Comparison of ENCODE assay signal across 32 mouse cellular contexts in the genomic region with DNA sequence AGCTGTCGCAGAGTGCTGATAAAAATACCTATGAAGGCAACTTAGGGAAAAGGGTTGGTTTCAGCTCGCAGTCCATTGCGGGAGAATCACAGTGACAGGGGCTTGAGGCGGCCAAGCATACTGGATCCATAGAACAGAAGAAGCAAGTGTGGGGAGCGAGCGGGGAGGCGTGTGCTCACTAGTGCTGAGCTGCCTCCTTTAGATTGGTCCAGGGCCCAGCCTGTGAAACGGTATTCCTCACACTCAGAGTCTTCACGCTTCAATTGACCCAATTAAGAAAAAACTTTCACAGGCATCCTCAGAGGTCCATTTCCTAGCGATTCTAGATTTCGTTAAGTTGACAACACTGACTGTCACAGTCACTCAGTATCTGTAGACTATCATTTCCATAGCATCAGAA. TPM values are rescaled to one million over a fixed set of nuclear protein-coding genes. Genes with fewer than 3 reads are reported as not detected.
DNase-seq lines count a peak whose midpoint lies in the region; ATAC-seq and TF ChIP-seq lines count a peak whose summit lies in the region.
"Had no signal": no experiment of that assay in that cellular context is flagged by ENCODE, and none has a peak within 500 bp of the region (broad histone marks: within the 10 kb centered on the region; RNA-seq: fewer than 3 reads in every experiment).

No protein-coding gene starts in this region.

- H3K27ac ChIP-seq in hindbrain, embryonic 16.5 days (ENCODE audit: low read depth, low read length), result no peak overlapping the region
- H3K27ac ChIP-seq in hindbrain, embryonic 12.5 days, result no peak overlapping the region
- H3K27ac ChIP-seq in midbrain, postnatal 0 days (ENCODE audit: low read depth, low read length), result no peak overlapping the region
- no peak overlapping the region for H3K27ac ChIP-seq in midbrain, embryonic 14.5 days (replicated peaks; ENCODE audit: low read depth, low read length)
- H3K27ac ChIP-seq: embryonic facial prominence, embryonic 15.5 days; forebrain, embryonic 12.5 days; limb, embryonic 15.5 days; liver, embryonic 13.5 days; macrophage; midbrain, embryonic 13.5 days had no signal

- no peak for TF ChIP-seq CTCF in midbrain, postnatal 0 days (IDR thresholded peaks at IDR 0.05)
- no peak for TF ChIP-seq CTCF in brain, embryonic 14.5 days (IDR thresholded peaks at IDR 0.05; ENCODE audit: borderline replicate concordance, extremely low read depth, insufficient read depth, insufficient read length)

- H3K4me1 ChIP-seq in hindbrain, embryonic 16.5 days (ENCODE audit: control insufficient read depth, insufficient read depth, low read depth, low read length), result peaks cover 21% of the 10 kb centered on the region
- peaks cover 47% of the 10 kb centered on the region for H3K4me1 ChIP-seq in hindbrain, embryonic 12.5 days
- 0 out of 2 replicates have a peak, but pooled peaks cover 3% of the 10 kb centered on the region for H3K4me1 ChIP-seq in midbrain, postnatal 0 days (ENCODE audit: insufficient read depth, low read length)
- H3K4me1 ChIP-seq in midbrain, embryonic 14.5 days (ENCODE audit: control insufficient read depth, insufficient read depth, low read length), result peaks cover 26% of the 10 kb centered on the region

- ATAC-seq in hindbrain, embryonic 16.5 days, result peak; percentile 24; the same call in 1 of the 2 replicates
- no peak for ATAC-seq in hindbrain, embryonic 12.5 days (ENCODE audit: low FRiP score)
- no peak for ATAC-seq in midbrain, postnatal 0 days (ENCODE audit: low FRiP score)
- ATAC-seq in midbrain, embryonic 14.5 days (ENCODE audit: low FRiP score, low TSS enrichment), result no peak
- ATAC-seq: midbrain, embryonic 13.5 days had no signal

- H3K9ac ChIP-seq in hindbrain, embryonic 16.5 days (ENCODE audit: low read depth, low read length), result no peak overlapping the region
- no peak overlapping the region for H3K9ac ChIP-seq in hindbrain, embryonic 12.5 days
- H3K9ac ChIP-seq in midbrain, postnatal 0 days (replicated peaks; ENCODE audit: low read length, poor library complexity, severe bottlenecking), result no peak overlapping the region
- H3K9ac ChIP-seq in midbrain, embryonic 14.5 days (replicated peaks; ENCODE audit: low read length), result no peak overlapping the region
- H3K9ac ChIP-seq: embryonic facial prominence, embryonic 15.5 days; forebrain, embryonic 12.5 days; limb, embryonic 15.5 days; liver, embryonic 13.5 days; midbrain, embryonic 13.5 days had no signal

- 37% methylated on average over 11 of the region's 11 CpGs for WGBS in hindbrain, embryonic 16.5 days
- WGBS in hindbrain, embryonic 12.5 days, result 31% methylated on average over 11 of the region's 11 CpGs
- WGBS in midbrain, postnatal 0 days, result 41% methylated on average over 11 of the region's 11 CpGs
- WGBS in midbrain, embryonic 14.5 days, result 30% methylated on average over 11 of the region's 11 CpGs

- H3K27me3 ChIP-seq in hindbrain, embryonic 16.5 days (replicated peaks; ENCODE audit: control insufficient read depth, insufficient read depth, low read length), result peaks cover 22% of the 10 kb centered on the region
- peaks cover 42% of the 10 kb centered on the region for H3K27me3 ChIP-seq in hindbrain, embryonic 12.5 days
- peaks cover 34% of the 10 kb centered on the region for H3K27me3 ChIP-seq in midbrain, postnatal 0 days (ENCODE audit: insufficient read depth, low read length)
- peaks cover 46% of the 10 kb centered on the region for H3K27me3 ChIP-seq in midbrain, embryonic 14.5 days (ENCODE audit: control insufficient read depth, insufficient read depth, low read length)

- TF ChIP-seq POLR2A in brain, embryonic 14.5 days (IDR thresholded peaks at IDR 0.05; ENCODE audit: borderline replicate concordance, extremely low read depth, insufficient read depth, insufficient read length, poor library complexity, severe bottlenecking), result no peak

- no peak overlapping the region for H3K4me3 ChIP-seq in hindbrain, embryonic 16.5 days (ENCODE audit: low read length)
- no peak overlapping the region for H3K4me3 ChIP-seq in hindbrain, embryonic 12.5 days
- H3K4me3 ChIP-seq in midbrain, postnatal 0 days (ENCODE audit: low read depth, low read length), result no peak overlapping the region
- H3K4me3 ChIP-seq in midbrain, embryonic 14.5 days (replicated peaks; ENCODE audit: low read depth, low read length), result no peak overlapping the region

- H3K36me3 ChIP-seq in hindbrain, embryonic 16.5 days (ENCODE audit: control insufficient read depth, insufficient read depth, low read length), result no peaks in the 10 kb centered on the region
- H3K36me3 ChIP-seq in hindbrain, embryonic 12.5 days, result no peaks in the 10 kb centered on the region
- H3K36me3 ChIP-seq in midbrain, postnatal 0 days (ENCODE audit: insufficient read depth, low read length), result no peaks in the 10 kb centered on the region
- no peaks in the 10 kb centered on the region for H3K36me3 ChIP-seq in midbrain, embryonic 14.5 days (ENCODE audit: control insufficient read depth, insufficient read depth, low read length)
- H3K36me3 ChIP-seq: embryonic facial prominence, embryonic 15.5 days; forebrain, embryonic 12.5 days; heart, embryonic 13.5 days; hindbrain, embryonic 10.5 days; limb, embryonic 15.5 days; liver, embryonic 13.5 days; midbrain, embryonic 13.5 days had no signal

- H3K9me3 ChIP-seq in hindbrain, embryonic 16.5 days (ENCODE audit: control insufficient read depth, low read length), result no peaks in the 10 kb centered on the region
- no peaks in the 10 kb centered on the region for H3K9me3 ChIP-seq in hindbrain, embryonic 12.5 days (replicated peaks)
- no peaks in the 10 kb centered on the region for H3K9me3 ChIP-seq in midbrain, postnatal 0 days (ENCODE audit: low read length)
- no peaks in the 10 kb centered on the region for H3K9me3 ChIP-seq in midbrain, embryonic 14.5 days (ENCODE audit: control insufficient read depth, low read length)
- H3K9me3 ChIP-seq: embryonic facial prominence, embryonic 15.5 days; forebrain, embryonic 12.5 days; heart, embryonic 13.5 days; hindbrain, embryonic 10.5 days; limb, embryonic 15.5 days; liver, embryonic 13.5 days; midbrain, embryonic 13.5 days had no signal

- no peak overlapping the region for H3K4me2 ChIP-seq in hindbrain, embryonic 16.5 days (ENCODE audit: low read length)
- no peak overlapping the region for H3K4me2 ChIP-seq in hindbrain, embryonic 12.5 days (replicated peaks)
- no peak overlapping the region for H3K4me2 ChIP-seq in midbrain, postnatal 0 days (ENCODE audit: low read depth, low read length, poor library complexity, severe bottlenecking)
- H3K4me2 ChIP-seq in midbrain, embryonic 14.5 days (ENCODE audit: low read length), result no peak overlapping the region

- intact Hi-C loops in heart, postnatal 36 days (cut with DNase I), result no loop called here

- peak; percentile 20 for DNase-seq in midbrain, postnatal 0 days (ENCODE audit: low spot score)
- DNase-seq in midbrain, embryonic 14.5 days, result no peak
- peak; percentile 61 for DNase-seq in brain, embryonic 14.5 days (ENCODE audit: low read depth)
- DNase-seq in retina, embryonic 14.5 days (ENCODE audit: low spot score), result peak; percentile 58
- no peak for DNase-seq in right cerebral cortex, adult 18-20 months
- no peak for DNase-seq in heart, postnatal 36 days
- DNase-seq: adrenal gland, adult 8-10 months; B cell, adult 2 months; cerebellum, adult 11 months; cerebellum, adult 9-10 months; cerebellum, postnatal 36 days; gastrocnemius, adult 2 months; kidney, adult 2 months; kidney, postnatal 10 days; liver, embryonic 13.5 days; lung, adult 18-20 months; right cerebral cortex, postnatal 14 days; spleen, adult 18-20 months; thymus, postnatal 14 days had no signal

RNA-seq across cellular contexts. Expression of gene Tcf15, which starts 2.4 kb away (rescaled TPM):
- polyA plus RNA-seq in hindbrain, embryonic 16.5 days (2015; fragmentation: Nextera tagmentation; extraction: Ambion mirVana), result 1.3 TPM in 2 replicates
- polyA plus RNA-seq in hindbrain, embryonic 12.5 days (2016; fragmentation: Nextera tagmentation; extraction: Ambion mirVana), result 8.8 and 9.9 TPM in 2 replicates
- total RNA-seq in midbrain, postnatal 0 days (2014; rRNA removed), result 2.7 TPM in 1 of 2 replicates, not detected in the other
- polyA plus RNA-seq in midbrain, postnatal 0 days (2015; fragmentation: Nextera tagmentation; extraction: Ambion mirVana), result 0.58 and 0.90 TPM in 2 replicates
- 0.76 and 0.96 TPM in 2 replicates for polyA plus RNA-seq in midbrain, embryonic 14.5 days (2014; fragmentation: Nextera tagmentation; extraction: Ambion mirVana)
- 2.0 and 2.4 TPM in 2 replicates for polyA plus RNA-seq in brain, embryonic 14.5 days (2012; rRNA removed)
- total RNA-seq in heart, postnatal 36 days (2021), result 10 to 100 TPM; 39.7 to 50.1 TPM
- polyA plus RNA-seq: macrophage had no signal

RNA-seq across cellular contexts. Expression of gene Srxn1, which starts 35.6 kb away (rescaled TPM):
- polyA plus RNA-seq in hindbrain, embryonic 16.5 days (2015; fragmentation: Nextera tagmentation; extraction: Ambion mirVana), result 28.6 and 32.1 TPM in 2 replicates
- polyA plus RNA-seq in hindbrain, embryonic 12.5 days (2016; fragmentation: Nextera tagmentation; extraction: Ambion mirVana), result 13.8 and 15.3 TPM in 2 replicates
- total RNA-seq in midbrain, postnatal 0 days (2014; rRNA removed), result 24.5 and 46.1 TPM in 2 replicates
- polyA plus RNA-seq in midbrain, postnatal 0 days (2015; fragmentation: Nextera tagmentation; extraction: Ambion mirVana), result 24.8 and 29.5 TPM in 2 replicates
- 11.5 and 17.4 TPM in 2 replicates for polyA plus RNA-seq in midbrain, embryonic 14.5 days (2014; fragmentation: Nextera tagmentation; extraction: Ambion mirVana)
- polyA plus RNA-seq in brain, embryonic 14.5 days (2012; rRNA removed), result 17.9 and 18.5 TPM in 2 replicates
- 10 to 100 TPM; 16.6 to 21.6 TPM for total RNA-seq in heart, postnatal 36 days (2021)

RNA-seq across cellular contexts. Expression of gene Scrt2, which starts 59.6 kb away (rescaled TPM):
- 7.6 and 8.0 TPM in 2 replicates for polyA plus RNA-seq in hindbrain, embryonic 16.5 days (2015; fragmentation: Nextera tagmentation; extraction: Ambion mirVana)
- polyA plus RNA-seq in hindbrain, embryonic 12.5 days (2016; fragmentation: Nextera tagmentation; extraction: Ambion mirVana), result 26.8 and 28.3 TPM in 2 replicates
- total RNA-seq in midbrain, postnatal 0 days (2014; rRNA removed), result 6.7 and 10.8 TPM in 2 replicates
- polyA plus RNA-seq in midbrain, postnatal 0 days (2015; fragmentation: Nextera tagmentation; extraction: Ambion mirVana), result 2.2 and 2.3 TPM in 2 replicates
- 16.4 and 18.4 TPM in 2 replicates for polyA plus RNA-seq in midbrain, embryonic 14.5 days (2014; fragmentation: Nextera tagmentation; extraction: Ambion mirVana)
- polyA plus RNA-seq in brain, embryonic 14.5 days (2012; rRNA removed), result 66.5 and 88.8 TPM in 2 replicates
- not detected for total RNA-seq in heart, postnatal 36 days (2021)
- total RNA-seq: gastrocnemius, adult 2 months; gastrocnemius, postnatal 36 days; heart, adult 2 months; heart, postnatal 10 days; megakaryocyte-erythroid progenitor cell, adult 5-6 weeks had no signal
- polyA plus RNA-seq: heart, adult 2 months; heart, embryonic 13.5 days; kidney, adult 2 months; limb, embryonic 15.5 days; liver, embryonic 13.5 days; macrophage had no signal

Comparison
In these comparisons a context has a peak if more than half of its experiments do, and no peak if none do; other contexts are left out.
1. DNase-seq: peak in midbrain, postnatal 0 days (single experiment), brain, embryonic 14.5 days (single experiment) and retina, embryonic 14.5 days (single experiment); none in midbrain, embryonic 14.5 days (single experiment), right cerebral cortex, adult 18-20 months (single experiment) and heart, postnatal 36 days (0 of 2).